Mouse (Mus musculus): ENCODE measurements around the gene Ctdspl2. TPM values are rescaled to one million over a fixed set of nuclear protein-coding genes. Genes with fewer than 3 reads are reported as not detected.

The Ctdspl2 gene
- total RNA-seq, 2 experiments from 2014 or later, result 32.8 to 39.0 TPM

- no peak for DNase-seq (ENCODE audit: low spot score in 2 of 2)
These were observed 88.1 kb downstream of the Ctdspl2 start for GRCm38 (mm10) chr2:122043926-122044325.

GRCm38 (mm10) chr2:122059365-122060115 lies 103.7 kb downstream of the Ctdspl2 start:
- DNase-seq (ENCODE audit: low spot score in 2 of 2), result no peak

Small RNAs within 50 kb of the gene (microRNA-seq; reads per million reads assigned to microRNA genes)
- not detected for gene Gm47314

Other genes starting within 250 kb of the Ctdspl2 start
- gene Frmd5, start 148.9 kb upstream of the Ctdspl2 start, total RNA-seq (2021), result under 1 TPM; 0.83 to 0.91 TPM
- gene Casc4, start 89.0 kb upstream of the Ctdspl2 start, total RNA-seq (2021), result 10 to 100 TPM; 50.6 to 55.6 TPM
- gene Mageb3, start 91 bp downstream of the Ctdspl2 start, total RNA-seq (2021), result under 1 TPM; 0.21 to 0.27 TPM
- gene Eif3j1, start 72.5 kb downstream of the Ctdspl2 start, total RNA-seq (2021), result 10 to 100 TPM; 16.4 to 18.9 TPM
- gene Spg11, start 162.4 kb downstream of the Ctdspl2 start, total RNA-seq (2021), result 10 to 100 TPM; 11.4 to 12.8 TPM
- 100 to 1,000 TPM; 168 to 182 TPM for gene B2m, start 191.7 kb downstream of the Ctdspl2 start, total RNA-seq (2021)
- gene Trim69, start 204.7 kb downstream of the Ctdspl2 start, total RNA-seq (2021), result not detected
- not detected for gene Patl2, start 230.2 kb downstream of the Ctdspl2 start, total RNA-seq (2021)
- gene Terb2, start 230.3 kb downstream of the Ctdspl2 start, total RNA-seq (2021), result not detected